Mouse (Mus musculus): Measurements from ENCODE around the gene Ascc3. TPM values are rescaled to one million over a fixed set of nuclear protein-coding genes. Genes with fewer than 3 reads are reported as not detected.

Gene Ascc3
- polyA plus RNA-seq, 1 experiment from 2014 or later: 16.3 TPM

- Histone ChIP-seq H3K4me2 (ENCODE audit: low read length) (no peak overlapping the region), H3K9ac (ENCODE audit: low read depth, low read length) (no peak overlapping the region), H3K9me3 (ENCODE audit: control insufficient read depth, low read length) (no peaks in the 10 kb centered on the region), H3K4me1 (ENCODE audit: control insufficient read depth, insufficient read depth, low read depth, low read length) (no peaks in the 10 kb centered on the region), H3K4me3 (ENCODE audit: low read length) (no peak overlapping the region), H3K36me3 (ENCODE audit: control insufficient read depth, insufficient read depth, low read length) (peaks cover 4% of the 10 kb centered on the region; the same call in 1 of the 2 replicates), H3K27me3 (replicated peaks; ENCODE audit: control insufficient read depth, insufficient read depth, low read length) (no peaks in the 10 kb centered on the region), H3K27ac (ENCODE audit: low read depth, low read length) (no peak overlapping the region)
- 62% methylated on average over 3 of the region's 3 CpGs for WGBS
- peak; percentile 70 for ATAC-seq
These were observed 118.8 kb downstream of the Ascc3 start for GRCm38 (mm10) chr10:50711286-50711685.

- Histone ChIP-seq H3K27me3 (replicated peaks; ENCODE audit: control insufficient read depth, insufficient read depth, low read length) (no peaks in the 10 kb centered on the region), H3K27ac (ENCODE audit: low read depth, low read length) (no peak overlapping the region), H3K9me3 (ENCODE audit: control insufficient read depth, low read length) (no peaks in the 10 kb centered on the region), H3K4me2 (ENCODE audit: low read length) (no peak overlapping the region), H3K9ac (ENCODE audit: low read depth, low read length) (no peak overlapping the region), H3K4me1 (ENCODE audit: control insufficient read depth, insufficient read depth, low read depth, low read length) (no peaks in the 10 kb centered on the region), H3K36me3 (ENCODE audit: control insufficient read depth, insufficient read depth, low read length) (peaks cover 4% of the 10 kb centered on the region; the same call in 1 of the 2 replicates), H3K4me3 (ENCODE audit: low read length) (no peak overlapping the region)
- 64% methylated on average over 1 of the region's 1 CpGs for WGBS
- no peak for ATAC-seq
These were observed 119.3 kb downstream of the Ascc3 start for GRCm38 (mm10) chr10:50711765-50712164.

- H3K36me3 ChIP-seq (ENCODE audit: control insufficient read depth, insufficient read depth, low read length): 0 out of 2 replicates have a peak, but pooled peaks cover 2% of the 10 kb centered on the region
- no peak for ATAC-seq
- H3K9ac ChIP-seq (ENCODE audit: low read depth, low read length): no peak overlapping the region
- H3K9me3 ChIP-seq (ENCODE audit: control insufficient read depth, low read length): no peaks in the 10 kb centered on the region
- H3K4me3 ChIP-seq (ENCODE audit: low read length): no peak overlapping the region
- no peak overlapping the region for H3K4me2 ChIP-seq (ENCODE audit: low read length)
- no peaks in the 10 kb centered on the region for H3K27me3 ChIP-seq (replicated peaks; ENCODE audit: control insufficient read depth, insufficient read depth, low read length)
- H3K27ac ChIP-seq (ENCODE audit: low read depth, low read length): no peak overlapping the region
- no peaks in the 10 kb centered on the region for H3K4me1 ChIP-seq (ENCODE audit: control insufficient read depth, insufficient read depth, low read depth, low read length)
These were observed 141.0 kb downstream of the Ascc3 start for GRCm38 (mm10) chr10:50733459-50733858.

GRCm38 (mm10) chr10:50762069-50762468, 169.6 kb downstream of the Ascc3 start:
- H3K9me3 ChIP-seq (ENCODE audit: control insufficient read depth, low read length): no peaks in the 10 kb centered on the region
- H3K27ac ChIP-seq (ENCODE audit: low read depth, low read length): no peak overlapping the region
- H3K27me3 ChIP-seq (replicated peaks; ENCODE audit: control insufficient read depth, insufficient read depth, low read length): no peaks in the 10 kb centered on the region
- no peak for ATAC-seq
- no peaks in the 10 kb centered on the region for H3K36me3 ChIP-seq (ENCODE audit: control insufficient read depth, insufficient read depth, low read length)
- no peak overlapping the region for H3K4me2 ChIP-seq (ENCODE audit: low read length)
- H3K9ac ChIP-seq (ENCODE audit: low read depth, low read length): no peak overlapping the region
- H3K4me3 ChIP-seq (ENCODE audit: low read length): no peak overlapping the region
- H3K4me1 ChIP-seq (ENCODE audit: control insufficient read depth, insufficient read depth, low read depth, low read length): 0 out of 2 replicates have a peak, but pooled peaks cover 3% of the 10 kb centered on the region
- WGBS: 83% methylated on average over 2 of the region's 2 CpGs

- Histone ChIP-seq H3K27me3 (replicated peaks; ENCODE audit: control insufficient read depth, insufficient read depth, low read length) (no peaks in the 10 kb centered on the region), H3K4me1 (ENCODE audit: control insufficient read depth, insufficient read depth, low read depth, low read length) (0 out of 2 replicates have a peak, but pooled peaks cover 3% of the 10 kb centered on the region), H3K4me3 (ENCODE audit: low read length) (no peak overlapping the region), H3K9ac (ENCODE audit: low read depth, low read length) (no peak overlapping the region), H3K36me3 (ENCODE audit: control insufficient read depth, insufficient read depth, low read length) (no peaks in the 10 kb centered on the region), H3K27ac (ENCODE audit: low read depth, low read length) (no peak overlapping the region), H3K4me2 (ENCODE audit: low read length) (no peak overlapping the region), H3K9me3 (ENCODE audit: control insufficient read depth, low read length) (no peaks in the 10 kb centered on the region)
- ATAC-seq: no peak
- 63% methylated on average over 2 of the region's 2 CpGs for WGBS
These were observed 170.5 kb downstream of the Ascc3 start for GRCm38 (mm10) chr10:50762984-50763383.

GRCm38 (mm10) chr10:50763457-50764310, 171.2 kb downstream of the Ascc3 start:
- 42% methylated on average over 7 of the region's 7 CpGs for WGBS
- H3K4me2 ChIP-seq (ENCODE audit: low read length): no peak overlapping the region
- peak; percentile 48; the same call in 1 of the 2 replicates for ATAC-seq
- H3K9ac ChIP-seq (ENCODE audit: low read depth, low read length): no peak overlapping the region
- no peaks in the 10 kb centered on the region for H3K36me3 ChIP-seq (ENCODE audit: control insufficient read depth, insufficient read depth, low read length)
- H3K27ac ChIP-seq (ENCODE audit: low read depth, low read length): no peak overlapping the region
- H3K4me3 ChIP-seq (ENCODE audit: low read length): no peak overlapping the region
- H3K27me3 ChIP-seq (replicated peaks; ENCODE audit: control insufficient read depth, insufficient read depth, low read length): no peaks in the 10 kb centered on the region
- H3K4me1 ChIP-seq (ENCODE audit: control insufficient read depth, insufficient read depth, low read depth, low read length): 0 out of 2 replicates have a peak, but pooled peaks cover 3% of the 10 kb centered on the region
- no peaks in the 10 kb centered on the region for H3K9me3 ChIP-seq (ENCODE audit: control insufficient read depth, low read length)

- H3K4me3 ChIP-seq (ENCODE audit: low read length): no peak overlapping the region
- no peak overlapping the region for H3K27ac ChIP-seq (ENCODE audit: low read depth, low read length)
- ATAC-seq: peak; percentile 63; the same call in 1 of the 2 replicates
- H3K9me3 ChIP-seq (ENCODE audit: control insufficient read depth, low read length): no peaks in the 10 kb centered on the region
- H3K9ac ChIP-seq (ENCODE audit: low read depth, low read length): no peak overlapping the region
- WGBS: 32% methylated on average over 2 of the region's 2 CpGs
- no peaks in the 10 kb centered on the region for H3K4me1 ChIP-seq (ENCODE audit: control insufficient read depth, insufficient read depth, low read depth, low read length)
- H3K4me2 ChIP-seq (ENCODE audit: low read length): no peak overlapping the region
- no peaks in the 10 kb centered on the region for H3K36me3 ChIP-seq (ENCODE audit: control insufficient read depth, insufficient read depth, low read length)
- H3K27me3 ChIP-seq (replicated peaks; ENCODE audit: control insufficient read depth, insufficient read depth, low read length): no peaks in the 10 kb centered on the region
These were observed 180.3 kb downstream of the Ascc3 start for GRCm38 (mm10) chr10:50772811-50773210.

- Histone ChIP-seq H3K9me3 (ENCODE audit: control insufficient read depth, low read length) (no peaks in the 10 kb centered on the region), H3K4me1 (ENCODE audit: control insufficient read depth, insufficient read depth, low read depth, low read length) (no peaks in the 10 kb centered on the region), H3K36me3 (ENCODE audit: control insufficient read depth, insufficient read depth, low read length) (no peaks in the 10 kb centered on the region), H3K9ac (ENCODE audit: low read depth, low read length) (no peak overlapping the region), H3K27me3 (replicated peaks; ENCODE audit: control insufficient read depth, insufficient read depth, low read length) (no peaks in the 10 kb centered on the region), H3K4me3 (ENCODE audit: low read length) (no peak overlapping the region), H3K4me2 (ENCODE audit: low read length) (no peak overlapping the region), H3K27ac (ENCODE audit: low read depth, low read length) (no peak overlapping the region)
- ATAC-seq: no peak
- WGBS: 87% methylated on average over 2 of the region's 2 CpGs
These were observed 181.4 kb downstream of the Ascc3 start for GRCm38 (mm10) chr10:50773846-50774245.

- Histone ChIP-seq H3K27ac (ENCODE audit: low read depth, low read length) (no peak overlapping the region), H3K4me1 (ENCODE audit: control insufficient read depth, insufficient read depth, low read depth, low read length) (no peaks in the 10 kb centered on the region), H3K27me3 (replicated peaks; ENCODE audit: control insufficient read depth, insufficient read depth, low read length) (no peaks in the 10 kb centered on the region), H3K4me3 (ENCODE audit: low read length) (no peak overlapping the region), H3K4me2 (ENCODE audit: low read length) (no peak overlapping the region), H3K36me3 (ENCODE audit: control insufficient read depth, insufficient read depth, low read length) (no peaks in the 10 kb centered on the region), H3K9me3 (ENCODE audit: control insufficient read depth, low read length) (no peaks in the 10 kb centered on the region), H3K9ac (ENCODE audit: low read depth, low read length) (no peak overlapping the region)
- ATAC-seq: 0 out of 2 replicates have a peak, but pooled peaks have one; percentile 42
- 29% methylated on average over 5 of the region's 5 CpGs for WGBS
These were observed 200.4 kb downstream of the Ascc3 start for GRCm38 (mm10) chr10:50792840-50793239.
